Mouse (Mus musculus) heart, adult 9 months (tissue): Measurements from ENCODE around the gene B3gnt6.
"Not testable (repeated sequence)": the region's sequence is repeated elsewhere in the genome, so short reads cannot be mapped to it uniquely, and the experiment has no call there.

Experiments used
- DNase-seq, 2 experiments: peaks; one replicate each; pipeline ENCODE4 v3.0.0; 2022; ENCODE audit warnings: low spot score in 2 of 2

The B3gnt6 gene

GRCm38 (mm10) chr7:98199381-98199780 is at the start of gene B3gnt6:
TSS of gene B3gnt6 (minus strand) at chr7:98199481.
- DNase-seq: no peak

GRCm38 (mm10) chr7:98236686-98237359 is 37.5 kb upstream of the B3gnt6 start:
- DNase-seq: peak in 1 of 2 experiments; percentile 3

- DNase-seq: no peak
Measured at GRCm38 (mm10) chr7:98223796-98224195, 24.5 kb upstream of the B3gnt6 start.

- no peak for DNase-seq
Measured at GRCm38 (mm10) chr7:98216713-98217112, 17.4 kb upstream of the B3gnt6 start.

GRCm38 (mm10) chr7:98202946-98203345 is 3.7 kb upstream of the B3gnt6 start:
- DNase-seq: no peak

- no peak for DNase-seq
Measured at GRCm38 (mm10) chr7:98201493-98202028, 2.3 kb upstream of the B3gnt6 start.

- DNase-seq: no peak
Measured at GRCm38 (mm10) chr7:98200396-98200795, 1.1 kb upstream of the B3gnt6 start.

- DNase-seq: no peak
Measured at GRCm38 (mm10) chr7:98195151-98195801, 4.0 kb downstream of the B3gnt6 start.

- DNase-seq: no peak
Measured at GRCm38 (mm10) chr7:98194026-98194792, 5.1 kb downstream of the B3gnt6 start.

- no peak for DNase-seq
Measured at GRCm38 (mm10) chr7:98193515-98194025, 5.7 kb downstream of the B3gnt6 start.

GRCm38 (mm10) chr7:98191571-98192250 is 7.6 kb downstream of the B3gnt6 start:
- no peak for DNase-seq

- DNase-seq: no peak
Measured at GRCm38 (mm10) chr7:98190578-98190977, 8.7 kb downstream of the B3gnt6 start.

- no peak for DNase-seq
Measured at GRCm38 (mm10) chr7:98189745-98190144, 9.5 kb downstream of the B3gnt6 start.

- no peak for DNase-seq
Measured at GRCm38 (mm10) chr7:98188680-98189079, 10.6 kb downstream of the B3gnt6 start.

GRCm38 (mm10) chr7:98188238-98188637 is 11.0 kb downstream of the B3gnt6 start:
- no peak for DNase-seq

GRCm38 (mm10) chr7:98187332-98187731 is 11.9 kb downstream of the B3gnt6 start:
- not testable (repeated sequence) for DNase-seq

GRCm38 (mm10) chr7:98186637-98187036 is 12.6 kb downstream of the B3gnt6 start:
- DNase-seq: no peak

GRCm38 (mm10) chr7:98185326-98185725 is 14.0 kb downstream of the B3gnt6 start:
- DNase-seq: no peak

GRCm38 (mm10) chr7:98178560-98179231 is 20.6 kb downstream of the B3gnt6 start:
- no peak for DNase-seq

GRCm38 (mm10) chr7:98177929-98178559 is 21.2 kb downstream of the B3gnt6 start, which contains the start of gene Capn5:
TSS of gene Capn5 (minus strand) at chr7:98178274.
- DNase-seq: peak; percentile 71 to 74
